Mouse (Mus musculus): ENCODE measurements around the gene Cop1. TPM values are rescaled to one million over a fixed set of nuclear protein-coding genes. Genes with fewer than 3 reads are reported as not detected.
A peak's percentile ranks its signal among the peaks of the same experiment; 100 is the strongest.

Gene Cop1
- total and polyA plus RNA-seq, 3 experiments, result 28.3 to 95.1 (median 83.8) TPM

DNA sequence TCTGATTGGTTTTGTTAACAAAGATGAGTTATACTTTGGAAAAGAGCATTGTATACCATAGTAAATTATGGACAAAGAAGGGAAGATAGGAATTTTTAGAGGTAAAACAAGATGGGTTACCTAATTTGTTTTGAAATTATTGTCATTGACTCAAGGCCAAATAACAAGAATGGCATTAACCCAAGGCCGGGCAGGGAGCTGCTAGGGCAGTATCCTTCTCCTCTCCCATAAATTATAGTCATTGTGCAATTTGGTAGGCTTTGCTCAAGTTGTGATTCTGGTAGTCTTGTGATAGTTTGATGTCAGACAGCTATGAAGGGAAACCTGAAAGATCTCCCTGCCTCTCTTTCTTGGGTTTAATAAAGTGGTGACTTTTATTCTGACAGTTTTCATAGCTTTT lies 49.7 kb downstream of the Cop1 start:
- no peak overlapping the region for H3K9ac ChIP-seq (ENCODE audit: control insufficient read depth, low read depth, low read length, poor library complexity, severe bottlenecking)
- no peaks in the 10 kb centered on the region for H3K27me3 ChIP-seq (ENCODE audit: control insufficient read depth in 1 of 2, insufficient read depth in 2 of 2, low read length in 2 of 2)
- no peak overlapping the region for H3K27ac ChIP-seq (ENCODE audit: control insufficient read depth, low read depth, low read length)
- no peaks in the 10 kb centered on the region for H3K4me1 ChIP-seq (ENCODE audit: control insufficient read depth in 1 of 2, insufficient read depth in 2 of 2, low read length in 2 of 2)
- no peaks in the 10 kb centered on the region for H3K79me2 ChIP-seq (ENCODE audit: control insufficient read depth, insufficient read depth, low read length, poor library complexity)
- peaks cover 0 to 30% of the 10 kb centered on the region in 2 experiments; a peak in 2 of 4 replicates for H3K36me3 ChIP-seq (ENCODE audit: control insufficient read depth in 1 of 2, insufficient read depth in 2 of 2, low read length in 2 of 2)
- H3K4me3 ChIP-seq (ENCODE audit: control insufficient read depth in 1 of 2, insufficient read depth in 1 of 2, low read depth in 2 of 2, low read length in 2 of 2), result no peak overlapping the region
- TF ChIP-seq CHD1 (IDR thresholded peaks at IDR 0.05; ENCODE audit: low read depth, low read length) (no peak), JUND (IDR thresholded peaks at IDR 0.05; ENCODE audit: low read depth, low read length) (no peak), USF2 (IDR thresholded peaks at IDR 0.05; ENCODE audit: borderline replicate concordance in 1 of 2, insufficient read depth in 1 of 2, low read depth in 1 of 2, low read length in 2 of 2) (no peak), TBP (IDR thresholded peaks at IDR 0.05; ENCODE audit: low read depth, low read length) (no peak), MXI1 (IDR thresholded peaks at IDR 0.05; ENCODE audit: low read depth, low read length) (no peak), MEF2A (IDR thresholded peaks at IDR 0.05; ENCODE audit: extremely low read depth, insufficient replicate concordance, low read depth, low read length, poor library complexity, severe bottlenecking) (no peak), HCFC1 (IDR thresholded peaks at IDR 0.05; ENCODE audit: low read depth, low read length) (no peak), SMC3 (IDR thresholded peaks at IDR 0.05; ENCODE audit: low read depth, low read length) (no peak)
- DNase-seq (ENCODE audit: low read depth, low spot score), result no peak
- no peaks in the 10 kb centered on the region for H3K9me3 ChIP-seq (replicated peaks; ENCODE audit: insufficient read depth, low read length)

DNA sequence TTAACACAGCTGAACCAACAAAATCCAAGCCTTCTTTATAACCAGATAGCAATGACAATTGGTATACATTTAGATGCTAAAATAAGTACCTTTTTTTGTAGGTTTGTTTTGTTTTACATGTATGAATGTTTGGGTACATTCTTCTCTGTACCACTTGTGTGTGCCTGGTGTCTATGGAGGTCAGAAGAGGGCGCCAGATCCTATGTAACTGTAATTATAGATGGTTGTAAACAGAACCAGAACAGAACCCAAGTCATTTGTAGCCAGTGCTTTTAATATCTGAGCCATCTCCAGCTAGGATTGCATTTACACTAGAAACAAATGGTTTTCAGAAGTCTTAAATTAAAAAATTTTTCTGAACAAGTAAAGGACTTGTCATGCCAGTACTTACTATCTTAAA lies 54.7 kb downstream of the Cop1 start:
- H3K27me3 ChIP-seq (ENCODE audit: control insufficient read depth in 1 of 2, insufficient read depth in 2 of 2, low read length in 2 of 2), result no peaks in the 10 kb centered on the region
- no peaks in the 10 kb centered on the region for H3K4me1 ChIP-seq (ENCODE audit: control insufficient read depth in 1 of 2, insufficient read depth in 2 of 2, low read length in 2 of 2)
- H3K36me3 ChIP-seq (ENCODE audit: control insufficient read depth in 1 of 2, insufficient read depth in 2 of 2, low read length in 2 of 2), result peaks cover 0 to 41% of the 10 kb centered on the region in 2 experiments; a peak in 2 of 4 replicates
- H3K9ac ChIP-seq (ENCODE audit: control insufficient read depth, low read depth, low read length, poor library complexity, severe bottlenecking), result no peak overlapping the region
- no peak overlapping the region for H3K27ac ChIP-seq (ENCODE audit: control insufficient read depth, low read depth, low read length)
- H3K9me3 ChIP-seq (replicated peaks; ENCODE audit: insufficient read depth, low read length), result no peaks in the 10 kb centered on the region
- peak; percentile 18 to 51 (median 21); a peak in 4 of 6 replicates for TF ChIP-seq CTCF (IDR thresholded peaks at IDR 0.05 in 2 of 3, conservative IDR thresholded peaks at IDR 0.05 in 1 of 3; ENCODE audit: control insufficient read depth in 1 of 3, insufficient read depth in 1 of 3, low read depth in 2 of 3, low read length in 3 of 3, poor library complexity in 1 of 3, severe bottlenecking in 1 of 3)
- no peak for TF ChIP-seq JUND (IDR thresholded peaks at IDR 0.05; ENCODE audit: low read depth, low read length)
- TF ChIP-seq SMC3 (IDR thresholded peaks at IDR 0.05; ENCODE audit: low read depth, low read length), result no peak
- TF ChIP-seq RAD21 (IDR thresholded peaks at IDR 0.05; ENCODE audit: low read depth, low read length), result peak; percentile 8; the same call in 1 of the 2 replicates
- H3K79me2 ChIP-seq (ENCODE audit: control insufficient read depth, insufficient read depth, low read length, poor library complexity), result no peaks in the 10 kb centered on the region
- DNase-seq (ENCODE audit: low read depth, low spot score), result peak; percentile 28
- no peak overlapping the region for H3K4me3 ChIP-seq (ENCODE audit: control insufficient read depth in 1 of 2, insufficient read depth in 1 of 2, low read depth in 2 of 2, low read length in 2 of 2)

DNA sequence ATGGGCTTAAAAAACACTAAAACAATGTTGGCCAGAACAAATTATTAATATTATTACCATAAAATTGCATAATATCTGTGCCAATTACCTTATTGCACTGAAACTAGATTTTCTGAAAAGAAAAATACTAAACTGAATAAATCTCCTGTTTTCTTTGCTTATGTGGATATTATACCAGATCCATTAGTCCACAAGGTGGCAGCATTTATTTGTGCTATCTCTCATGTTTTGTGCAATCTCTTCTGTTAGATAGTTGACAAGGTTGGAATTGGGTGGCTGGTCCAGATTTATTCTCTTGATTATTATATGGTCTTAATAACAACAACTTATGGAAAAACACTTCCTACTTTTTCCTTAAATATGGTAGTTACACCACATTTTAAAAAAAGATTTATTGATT lies 58.1 kb downstream of the Cop1 start:
- peak; percentile 48 for DNase-seq (ENCODE audit: low read depth, low spot score)
- H3K36me3 ChIP-seq (ENCODE audit: control insufficient read depth in 1 of 2, insufficient read depth in 2 of 2, low read length in 2 of 2), result peaks cover 0 to 44% of the 10 kb centered on the region in 2 experiments; a peak in 2 of 4 replicates
- no peaks in the 10 kb centered on the region for H3K79me2 ChIP-seq (ENCODE audit: control insufficient read depth, insufficient read depth, low read length, poor library complexity)
- H3K27ac ChIP-seq (ENCODE audit: control insufficient read depth, low read depth, low read length), result no peak overlapping the region
- no peak overlapping the region for H3K4me3 ChIP-seq (ENCODE audit: control insufficient read depth in 1 of 2, insufficient read depth in 1 of 2, low read depth in 2 of 2, low read length in 2 of 2)
- no peaks in the 10 kb centered on the region for H3K9me3 ChIP-seq (replicated peaks; ENCODE audit: insufficient read depth, low read length)
- H3K9ac ChIP-seq (ENCODE audit: control insufficient read depth, low read depth, low read length, poor library complexity, severe bottlenecking), result no peak overlapping the region
- TF ChIP-seq RCOR1 (IDR thresholded peaks at IDR 0.05; ENCODE audit: low read depth, low read length) (peak; percentile 30; the same call in 1 of the 2 replicates), RAD21 (IDR thresholded peaks at IDR 0.05; ENCODE audit: low read depth, low read length) (peak; percentile 51), MAZ (IDR thresholded peaks at IDR 0.05; ENCODE audit: low read depth, low read length) (no peak), CTCF (IDR thresholded peaks at IDR 0.05 in 2 of 3, conservative IDR thresholded peaks at IDR 0.05 in 1 of 3; ENCODE audit: control insufficient read depth in 1 of 3, insufficient read depth in 1 of 3, low read depth in 2 of 3, low read length in 3 of 3, poor library complexity in 1 of 3, severe bottlenecking in 1 of 3) (peak in 2 of 3 experiments; percentile 21 to 53; a peak in 4 of 6 replicates), NELFE (IDR thresholded peaks at IDR 0.05; ENCODE audit: low read depth, low read length) (no peak), USF2 (IDR thresholded peaks at IDR 0.05; ENCODE audit: borderline replicate concordance in 1 of 2, insufficient read depth in 1 of 2, low read depth in 1 of 2, low read length in 2 of 2) (no peak), MAFK (IDR thresholded peaks at IDR 0.05; ENCODE audit: borderline replicate concordance, low read depth, low read length) (no peak), GATA1 (IDR thresholded peaks at IDR 0.05; ENCODE audit: low read depth, low read length) (no peak), MXI1 (IDR thresholded peaks at IDR 0.05; ENCODE audit: low read depth, low read length) (no peak), SMC3 (IDR thresholded peaks at IDR 0.05; ENCODE audit: low read depth, low read length) (peak; percentile 44; the same call in 1 of the 2 replicates)
- H3K27me3 ChIP-seq (ENCODE audit: control insufficient read depth in 1 of 2, insufficient read depth in 2 of 2, low read length in 2 of 2), result no peaks in the 10 kb centered on the region
- H3K4me1 ChIP-seq (ENCODE audit: control insufficient read depth in 1 of 2, insufficient read depth in 2 of 2, low read length in 2 of 2), result no peaks in the 10 kb centered on the region

Measured in MEL (cell line).